Mouse (Mus musculus): ENCODE measurements at regions not wholly inside any gene's neighbourhood (a gene's known extent, or its start where the extent isn't known, plus 50 kb on each side); places are given as distances from the start of the nearest gene placed in this dataset.
"Not testable (repeated sequence)": the region's sequence is repeated elsewhere in the genome, so short reads cannot be mapped to it uniquely, and the experiment has no call there.

DNA sequence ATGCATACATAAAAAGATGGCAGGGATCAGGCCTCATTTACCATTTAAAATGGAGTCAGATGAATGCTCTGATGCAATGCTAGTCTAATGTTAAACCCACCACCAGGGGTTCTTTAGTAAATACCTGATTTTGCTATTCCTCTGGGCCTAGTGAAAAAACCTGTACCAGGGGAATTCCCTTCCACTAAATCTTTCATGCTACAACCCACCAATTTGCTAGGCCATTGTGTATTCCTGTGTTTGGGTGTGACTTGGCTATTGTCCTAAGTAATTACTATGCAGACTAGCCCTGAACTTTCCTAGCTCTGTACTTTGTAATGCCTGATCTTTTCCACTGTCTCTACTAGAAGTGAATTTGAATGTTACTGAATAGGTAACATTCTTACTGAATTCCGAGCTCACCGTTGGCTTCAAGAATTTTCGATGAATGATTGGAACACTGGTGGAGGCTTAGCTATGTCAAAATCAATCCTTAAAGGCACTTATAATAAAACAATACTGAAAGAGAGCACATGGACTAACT is 99.7 kb upstream of the Sec61g start:
- not testable (repeated sequence) for H3K4me2 ChIP-seq (replicated peaks); H3K4me3 ChIP-seq; H3K27ac ChIP-seq; H3K9me3 ChIP-seq (replicated peaks); H3K4me1 ChIP-seq; ATAC-seq (ENCODE audit: low FRiP score); H3K9ac ChIP-seq; H3K36me3 ChIP-seq; H3K27me3 ChIP-seq
- WGBS, result 79% methylated on average over 3 of the region's 3 CpGs

GRCm38 (mm10) chr11:16611741-16612140 is 103.5 kb upstream of the Sec61g start:
- Histone ChIP-seq H3K9ac (no peak overlapping the region), H3K36me3 (no peaks in the 10 kb centered on the region), H3K4me1 (no peaks in the 10 kb centered on the region), H3K27ac (no peak overlapping the region), H3K9me3 (replicated peaks) (no peaks in the 10 kb centered on the region), H3K4me3 (no peak overlapping the region), H3K27me3 (no peaks in the 10 kb centered on the region), H3K4me2 (replicated peaks) (no peak overlapping the region)
- ATAC-seq (ENCODE audit: low FRiP score), result no peak
- WGBS, result 68% methylated on average over 2 of the region's 2 CpGs

DNA sequence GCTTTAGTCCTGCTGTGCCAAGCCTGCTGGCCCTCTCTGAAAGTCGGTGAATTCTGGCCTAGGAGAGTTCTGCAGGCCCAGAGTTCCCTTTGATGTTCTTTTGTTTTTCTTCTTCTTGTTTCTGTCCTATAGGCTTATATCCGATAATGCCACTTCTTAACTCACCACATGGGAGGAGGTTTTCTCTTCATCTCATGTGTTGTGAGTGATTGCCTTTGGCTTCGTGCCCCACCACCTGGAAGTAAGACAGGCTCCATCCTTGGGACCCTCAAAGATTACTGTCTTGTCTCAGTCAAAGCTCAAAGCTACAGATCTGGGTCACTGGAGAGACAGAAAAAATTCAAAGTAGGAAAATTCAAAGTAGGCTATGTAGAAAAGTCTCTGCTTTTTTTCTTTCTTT is 104.2 kb upstream of the Sec61g start:
- ATAC-seq (ENCODE audit: low FRiP score), result no peak
- H3K4me2 ChIP-seq (replicated peaks), result no peak overlapping the region
- no peaks in the 10 kb centered on the region for H3K9me3 ChIP-seq (replicated peaks)
- no peak overlapping the region for H3K9ac ChIP-seq
- no peaks in the 10 kb centered on the region for H3K27me3 ChIP-seq
- WGBS, result 64% methylated on average over 3 of the region's 3 CpGs
- H3K4me3 ChIP-seq, result no peak overlapping the region
- H3K27ac ChIP-seq, result no peak overlapping the region
- H3K36me3 ChIP-seq, result no peaks in the 10 kb centered on the region
- H3K4me1 ChIP-seq, result no peaks in the 10 kb centered on the region

DNA sequence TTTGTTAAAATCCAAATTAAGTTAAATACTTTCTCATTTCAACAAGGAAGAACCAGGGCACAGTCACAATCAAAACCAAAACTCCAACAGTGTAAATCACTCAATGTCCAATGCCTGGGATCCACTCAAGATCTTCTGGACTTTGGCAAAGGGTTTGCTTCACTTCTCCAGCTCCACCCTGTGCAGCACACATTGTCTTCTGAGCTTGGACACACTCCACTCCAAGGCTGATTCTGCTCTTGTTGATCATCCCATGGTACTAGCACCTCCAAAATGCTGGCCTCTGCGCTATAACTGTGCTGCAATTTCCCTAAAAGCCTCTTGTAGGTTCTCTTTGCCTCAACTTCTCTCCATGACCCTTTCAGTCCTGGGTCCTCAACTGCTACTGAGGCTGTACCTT is 111.5 kb upstream of the Sec61g start:
- 90% methylated on average over 1 of the region's 1 CpGs for WGBS
- ATAC-seq (ENCODE audit: low FRiP score), result no peak

DNA sequence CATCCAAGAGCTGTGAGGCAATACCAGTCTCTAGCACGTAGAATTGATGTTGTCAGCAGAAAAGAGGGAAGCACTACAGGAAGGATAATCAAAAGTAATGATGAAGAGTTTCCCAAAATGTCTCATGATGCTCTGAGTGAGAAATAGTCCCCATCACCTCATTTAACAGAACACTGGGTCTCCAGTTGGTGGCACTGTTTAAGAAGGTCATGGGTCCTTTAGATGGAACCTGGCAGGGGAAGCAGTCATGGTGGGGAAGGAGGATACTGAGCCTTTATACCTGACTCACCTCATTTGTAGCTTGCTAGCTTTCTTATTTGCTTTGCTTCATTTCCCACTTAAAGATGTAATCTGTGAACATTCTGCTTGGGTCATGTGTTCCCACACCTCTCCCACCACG is 115.4 kb upstream of the Sec61g start:
- H3K27ac ChIP-seq, result no peak overlapping the region
- no peak overlapping the region for H3K4me3 ChIP-seq
- no peaks in the 10 kb centered on the region for H3K9me3 ChIP-seq (replicated peaks)
- H3K4me1 ChIP-seq, result no peaks in the 10 kb centered on the region
- H3K9ac ChIP-seq, result no peak overlapping the region
- H3K4me2 ChIP-seq (replicated peaks), result no peak overlapping the region
- H3K27me3 ChIP-seq, result no peaks in the 10 kb centered on the region
- H3K36me3 ChIP-seq, result no peaks in the 10 kb centered on the region
- 77% methylated on average over 2 of the region's 2 CpGs for WGBS
- no peak for ATAC-seq (ENCODE audit: low FRiP score)

More for the DNA sequence above, 111.5 kb upstream of the Sec61g start:
- Histone ChIP-seq H3K4me3 (no peak overlapping the region), H3K36me3 (no peaks in the 10 kb centered on the region), H3K4me2 (replicated peaks) (no peak overlapping the region), H3K9ac (no peak overlapping the region), H3K27ac (no peak overlapping the region), H3K9me3 (replicated peaks) (no peaks in the 10 kb centered on the region), H3K4me1 (no peaks in the 10 kb centered on the region), H3K27me3 (no peaks in the 10 kb centered on the region)

GRCm38 (mm10) chr11:16627294-16628085 is 119.2 kb upstream of the Sec61g start:
- no peak overlapping the region for H3K27ac ChIP-seq
- no peaks in the 10 kb centered on the region for H3K9me3 ChIP-seq (replicated peaks)
- H3K4me2 ChIP-seq (replicated peaks), result no peak overlapping the region
- H3K4me1 ChIP-seq, result no peaks in the 10 kb centered on the region
- H3K27me3 ChIP-seq, result no peaks in the 10 kb centered on the region
- H3K9ac ChIP-seq, result no peak overlapping the region
- H3K4me3 ChIP-seq, result no peak overlapping the region
- ATAC-seq (ENCODE audit: low FRiP score), result peak; percentile 79
- H3K36me3 ChIP-seq, result no peaks in the 10 kb centered on the region
- 73% methylated on average over 7 of the region's 7 CpGs for WGBS

- Histone ChIP-seq H3K36me3 (no peaks in the 10 kb centered on the region), H3K4me1 (no peaks in the 10 kb centered on the region), H3K4me3 (no peak overlapping the region), H3K27me3 (no peaks in the 10 kb centered on the region), H3K4me2 (replicated peaks) (no peak overlapping the region), H3K9ac (no peak overlapping the region), H3K27ac (no peak overlapping the region), H3K9me3 (replicated peaks) (no peaks in the 10 kb centered on the region)
- no peak for ATAC-seq (ENCODE audit: low FRiP score)
- 65% methylated on average over 1 of the region's 1 CpGs for WGBS
Observed at GRCm38 (mm10) chr11:16629410-16630129, 121.3 kb upstream of the Sec61g start.

DNA sequence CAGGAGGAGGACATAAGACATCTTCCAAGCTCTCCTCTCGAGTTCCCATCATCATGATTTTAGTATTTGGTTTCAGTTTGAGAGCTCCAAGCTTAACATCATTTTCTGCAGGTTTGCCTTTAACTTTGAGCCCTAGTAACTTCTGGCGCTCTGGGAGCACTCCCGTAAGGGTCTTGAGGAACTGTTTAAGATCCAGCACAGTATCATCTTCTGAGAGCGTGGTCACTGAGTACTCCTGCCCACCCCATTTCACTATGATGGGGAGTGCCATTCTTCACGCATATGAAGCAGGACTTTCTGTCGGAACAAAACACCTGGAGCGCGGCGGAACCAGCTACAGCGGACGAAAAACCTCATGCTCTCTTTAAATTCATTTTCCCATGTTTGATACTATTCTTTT is 116.2 kb upstream of the Egfr start:
- 94% methylated on average over 11 of the region's 11 CpGs for WGBS

DNA sequence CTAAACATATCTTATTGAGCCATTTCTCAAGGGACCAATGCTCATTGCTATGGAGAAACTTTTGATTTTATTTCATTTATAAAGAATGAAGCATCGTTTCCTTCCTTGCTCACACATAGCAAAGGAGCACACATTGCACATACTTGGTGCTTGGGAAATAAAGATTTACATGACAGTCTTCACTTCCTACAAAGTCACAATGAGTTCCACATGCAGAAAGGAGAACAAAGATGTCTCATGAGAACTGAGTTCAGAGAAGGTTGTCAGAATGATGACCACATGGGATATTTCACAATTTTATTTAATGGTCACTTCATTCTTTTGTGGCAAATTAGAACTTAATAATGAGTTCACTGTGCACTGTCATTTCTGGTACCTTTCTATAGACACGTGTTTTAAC is 114.3 kb upstream of the Egfr start:
- Histone ChIP-seq H3K4me3 (no peak overlapping the region), H3K36me3 (no peaks in the 10 kb centered on the region), H3K27me3 (no peaks in the 10 kb centered on the region), H3K9ac (no peak overlapping the region), H3K27ac (no peak overlapping the region), H3K4me2 (replicated peaks) (no peak overlapping the region), H3K4me1 (no peaks in the 10 kb centered on the region), H3K9me3 (replicated peaks) (no peaks in the 10 kb centered on the region)
- no peak for ATAC-seq (ENCODE audit: low FRiP score)
- 83% methylated on average over 2 of the region's 2 CpGs for WGBS

More for the DNA sequence above, 116.2 kb upstream of the Egfr start:
- not testable (repeated sequence) for H3K9me3 ChIP-seq (replicated peaks); H3K27ac ChIP-seq; H3K27me3 ChIP-seq; H3K9ac ChIP-seq; H3K4me2 ChIP-seq (replicated peaks); H3K4me3 ChIP-seq; ATAC-seq (ENCODE audit: low FRiP score); H3K4me1 ChIP-seq; H3K36me3 ChIP-seq

- WGBS, result 89% methylated on average over 4 of the region's 4 CpGs
- H3K4me2 ChIP-seq (replicated peaks), result no peak overlapping the region
- no peak overlapping the region for H3K9ac ChIP-seq
- H3K4me3 ChIP-seq, result no peak overlapping the region
- H3K27me3 ChIP-seq, result no peaks in the 10 kb centered on the region
- no peak for ATAC-seq (ENCODE audit: low FRiP score)
- H3K36me3 ChIP-seq, result no peaks in the 10 kb centered on the region
- no peaks in the 10 kb centered on the region for H3K9me3 ChIP-seq (replicated peaks)
- H3K27ac ChIP-seq, result no peak overlapping the region
- no peaks in the 10 kb centered on the region for H3K4me1 ChIP-seq
Observed at GRCm38 (mm10) chr11:16638349-16638748, 113.7 kb upstream of the Egfr start.

GRCm38 (mm10) chr11:16649599-16649998 is 102.4 kb upstream of the Egfr start:
- Histone ChIP-seq H3K36me3 (no peaks in the 10 kb centered on the region), H3K4me2 (replicated peaks) (no peak overlapping the region), H3K4me3 (no peak overlapping the region), H3K27me3 (no peaks in the 10 kb centered on the region), H3K4me1 (no peaks in the 10 kb centered on the region), H3K27ac (no peak overlapping the region), H3K9ac (no peak overlapping the region), H3K9me3 (replicated peaks) (no peaks in the 10 kb centered on the region)
- ATAC-seq (ENCODE audit: low FRiP score), result no peak

GRCm38 (mm10) chr11:16663806-16664205 is 88.2 kb upstream of the Egfr start:
- H3K9me3 ChIP-seq (replicated peaks), result no peaks in the 10 kb centered on the region
- 83% methylated on average over 3 of the region's 3 CpGs for WGBS
- no peak for ATAC-seq (ENCODE audit: low FRiP score)

More at GRCm38 (mm10) chr11:16663806-16664205, 88.2 kb upstream of the Egfr start:
- H3K27me3 ChIP-seq, result no peaks in the 10 kb centered on the region
- H3K9ac ChIP-seq, result no peak overlapping the region
- H3K27ac ChIP-seq, result no peak overlapping the region
- H3K4me1 ChIP-seq, result no peaks in the 10 kb centered on the region
- H3K4me2 ChIP-seq (replicated peaks), result no peak overlapping the region
- H3K36me3 ChIP-seq, result no peaks in the 10 kb centered on the region
- H3K4me3 ChIP-seq, result no peak overlapping the region

All from hindbrain, embryonic 12.5 days (tissue).